Mouse (Mus musculus): Measurements from ENCODE around the gene Ugt1a7c.
"Not testable (repeated sequence)": the region's sequence is repeated elsewhere in the genome, so short reads cannot be mapped to it uniquely, and the experiment has no call there.

Ugt1a7c gene

DNA sequence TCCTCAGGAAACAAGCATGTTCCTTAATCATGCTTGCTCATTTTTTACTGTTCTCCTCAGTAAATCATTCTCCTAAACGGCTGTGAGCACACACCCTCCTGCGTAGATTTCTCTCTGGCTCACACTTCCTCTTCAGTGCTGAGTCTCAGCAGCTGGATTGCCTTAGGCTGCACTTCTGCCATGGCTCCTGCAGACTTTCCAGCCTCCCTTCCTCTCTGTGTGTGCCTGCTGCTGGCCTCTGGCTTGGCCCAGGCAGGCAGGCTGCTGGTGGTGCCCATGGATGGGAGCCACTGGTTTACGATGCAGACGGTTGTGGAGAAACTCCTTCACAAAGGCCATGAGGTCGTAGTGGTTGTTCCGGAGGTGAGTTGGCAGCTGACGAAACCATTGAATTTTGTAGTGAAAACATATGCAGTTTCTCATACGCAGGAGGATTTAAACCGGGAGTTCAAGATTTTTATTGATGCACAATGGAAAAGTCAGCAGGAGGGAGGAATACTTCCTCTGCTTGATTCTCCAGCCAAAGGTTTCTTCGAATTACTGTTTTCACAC, at the start of gene Ugt1a7c:
Ugt1a7c (plus strand) TSS at position 122 of the 552 bp plus-strand sequence.
- peak; percentile 96 for DNase-seq

GRCm38 (mm10) chr1:88047408-88047807, 47.5 kb upstream of the Ugt1a7c start:
- not testable (repeated sequence) for DNase-seq

DNA sequence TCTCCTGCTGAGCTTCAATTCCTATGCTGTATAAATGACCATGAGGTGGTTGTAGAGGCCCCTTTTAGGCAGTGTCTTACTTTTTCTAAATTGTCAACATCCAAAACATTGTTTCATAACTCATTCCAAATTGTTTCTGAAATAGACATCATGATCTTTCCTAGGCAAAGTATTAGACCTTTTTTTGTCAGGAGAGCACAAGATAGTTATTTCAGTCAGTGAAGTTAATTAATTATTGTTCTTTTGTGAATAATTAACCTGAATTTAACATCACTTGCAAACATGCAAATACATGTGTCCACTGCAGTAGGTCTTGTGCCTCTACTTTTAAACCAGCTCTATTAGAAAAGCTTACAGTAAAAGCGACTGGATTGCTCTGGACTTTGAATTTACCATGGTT, 39.8 kb upstream of the Ugt1a7c start, which contains the start of gene Ugt1a10:
Ugt1a10 (plus strand) TSS at position 301 of the 400 bp plus-strand sequence.
- no peak for DNase-seq

DNA sequence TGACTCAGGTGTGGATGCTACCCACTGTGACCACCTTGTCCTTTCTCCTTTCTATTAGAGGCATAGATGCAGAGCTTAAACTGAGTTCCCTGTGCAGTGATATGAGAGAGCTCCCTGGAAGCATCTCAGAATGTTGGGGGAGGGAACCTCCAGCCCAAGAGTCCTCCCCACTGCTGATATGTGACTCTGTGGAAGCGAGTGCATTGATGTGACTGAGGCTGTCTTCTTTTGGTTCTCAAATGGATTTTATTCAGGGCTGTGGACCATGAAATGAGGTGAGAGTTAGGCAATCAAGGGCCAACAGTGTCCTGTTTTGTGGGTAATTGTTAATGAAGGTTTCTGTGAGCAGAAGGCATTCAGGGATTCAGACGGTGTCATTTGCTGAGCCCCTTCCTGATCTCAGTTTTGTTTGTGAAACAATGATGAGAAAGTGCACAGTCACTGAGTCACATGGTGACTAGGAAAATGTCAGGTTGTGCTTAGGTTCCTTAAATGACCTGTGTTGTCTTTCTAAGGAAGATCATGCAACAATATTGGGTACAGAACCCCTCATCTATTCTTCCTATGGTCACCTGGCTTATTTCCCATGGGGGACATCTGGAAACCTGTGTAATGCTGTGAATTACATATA, 28.3 kb upstream of the Ugt1a7c start:
- peak; percentile 24 for DNase-seq

DNA sequence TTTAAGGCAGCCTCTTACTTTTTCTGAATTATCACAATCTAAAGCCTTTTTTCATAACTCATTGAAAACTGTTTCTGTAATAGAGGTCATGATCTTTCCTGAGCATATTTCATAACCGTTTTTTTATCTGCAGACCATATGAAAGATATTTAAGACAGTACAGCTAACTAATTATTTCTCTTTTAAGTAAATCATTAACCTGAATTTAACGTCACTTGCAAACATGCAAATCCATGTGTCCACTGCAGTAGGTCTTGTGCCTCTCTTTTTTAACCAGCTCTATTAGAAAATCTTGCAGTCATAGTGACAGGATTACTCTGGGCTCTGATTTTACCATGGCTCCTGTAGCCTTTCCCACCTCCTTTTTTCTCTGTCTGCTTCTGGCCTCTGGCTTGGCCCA, 24.4 kb upstream of the Ugt1a7c start, which contains the start of gene Ugt1a9:
Ugt1a9 (plus strand) TSS at position 306 of the 400 bp plus-strand sequence.
- DNase-seq = peak; percentile 46

GRCm38 (mm10) chr1:88070902-88071301, 24.0 kb upstream of the Ugt1a7c start:
- DNase-seq = no peak

DNA sequence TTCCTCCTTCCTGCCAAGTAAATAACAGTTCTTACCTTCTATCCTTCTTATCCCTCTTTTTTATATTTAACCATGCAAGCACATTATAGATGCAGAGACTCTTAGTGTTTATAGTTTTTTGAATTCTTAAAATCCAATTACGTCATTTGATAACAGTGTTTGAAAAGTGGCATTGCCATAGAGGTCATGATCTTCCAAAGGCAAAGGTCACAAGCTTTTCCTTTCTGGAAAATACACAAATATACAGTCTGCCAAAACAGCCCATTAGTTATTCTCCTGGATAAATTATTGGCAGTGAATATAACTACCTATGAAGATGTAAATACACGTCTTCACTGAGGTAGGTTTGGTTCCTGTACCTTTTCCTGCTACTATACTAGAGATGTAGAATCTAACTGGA, 20.4 kb upstream of the Ugt1a7c start:
- peak; percentile 18 for DNase-seq

GRCm38 (mm10) chr1:88077128-88077527, 17.7 kb upstream of the Ugt1a7c start:
- peak; percentile 69 for DNase-seq

DNA sequence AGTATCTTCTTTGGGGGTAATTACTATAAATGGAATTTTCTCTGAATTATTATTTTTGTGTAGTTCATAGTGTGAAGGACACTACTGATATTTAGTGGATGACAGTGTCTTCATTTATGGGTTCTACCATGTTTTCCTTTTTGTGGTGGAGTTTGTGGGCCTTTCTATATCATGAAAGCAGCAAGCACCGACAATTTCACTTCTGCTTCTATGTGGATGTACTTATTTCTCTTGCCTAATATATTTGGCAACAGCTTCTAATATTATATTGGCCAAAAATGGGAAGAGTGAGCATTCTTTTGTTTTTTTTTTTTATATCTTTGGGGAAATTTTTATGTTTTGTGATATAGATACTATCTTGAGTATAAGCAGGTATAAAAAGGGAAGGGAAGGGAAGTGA, 13.2 kb upstream of the Ugt1a7c start:
- DNase-seq = no peak

GRCm38 (mm10) chr1:88086125-88086524, 8.7 kb upstream of the Ugt1a7c start:
- no peak for DNase-seq

- no peak for DNase-seq
These were observed 7.3 kb upstream of the Ugt1a7c start, which contains the start of gene Ugt1a8 for GRCm38 (mm10) chr1:88087513-88087912. Gene Ugt1a8, plus strand, starts transcription at chr1:88087813.

DNA sequence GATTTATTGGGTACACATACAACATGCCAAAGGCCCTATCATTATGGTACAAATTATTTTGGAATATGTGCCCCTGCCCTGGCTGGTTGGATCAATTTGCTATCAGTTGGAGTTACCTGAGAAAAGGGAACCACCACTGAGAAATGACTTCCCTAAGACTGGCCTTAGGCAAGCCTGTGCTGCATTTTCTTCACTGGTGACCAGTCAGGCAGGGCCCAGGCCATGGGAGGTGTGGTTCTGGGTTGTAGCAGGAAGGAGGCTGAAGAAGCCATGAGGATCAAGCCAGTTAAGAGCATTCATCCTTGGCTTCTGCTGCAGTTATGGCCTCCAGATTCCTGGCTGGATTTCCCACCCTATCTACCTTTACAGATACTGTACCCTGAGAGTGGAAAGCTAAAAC, 2.5 kb upstream of the Ugt1a7c start:
- DNase-seq = peak; percentile 78

- DNase-seq = peak; percentile 89
These were observed 589 bp upstream of the Ugt1a7c start for GRCm38 (mm10) chr1:88094270-88094676.

- peak; percentile 83 for DNase-seq
These were observed 3.7 kb downstream of the Ugt1a7c start for GRCm38 (mm10) chr1:88098546-88098945.

GRCm38 (mm10) chr1:88099691-88100090, 4.8 kb downstream of the Ugt1a7c start:
- DNase-seq = peak; percentile 64

DNA sequence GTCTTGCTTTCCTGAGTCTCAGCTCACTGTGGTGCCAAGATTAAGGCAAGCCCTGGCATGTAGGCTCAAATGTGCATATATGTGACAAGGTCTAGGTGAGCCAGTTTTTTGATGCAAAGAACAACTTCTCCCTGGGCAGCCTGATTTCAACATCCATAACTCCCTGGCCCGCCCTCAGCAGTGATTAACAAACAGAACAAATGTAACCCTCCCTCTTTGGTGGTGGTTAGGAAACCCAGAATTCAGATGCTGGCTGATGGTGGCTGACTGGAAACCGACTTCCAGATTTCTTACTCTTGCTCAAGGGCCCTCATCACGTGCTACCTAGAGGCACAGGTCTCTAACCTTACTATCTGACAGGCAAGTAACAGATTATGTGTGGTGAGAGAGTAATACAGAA, 8.2 kb downstream of the Ugt1a7c start, which contains the start of gene Ugt1a6b:
Ugt1a6b (plus strand) TSS at position 234 of the 400 bp plus-strand sequence.
- not testable (repeated sequence) for DNase-seq

DNA sequence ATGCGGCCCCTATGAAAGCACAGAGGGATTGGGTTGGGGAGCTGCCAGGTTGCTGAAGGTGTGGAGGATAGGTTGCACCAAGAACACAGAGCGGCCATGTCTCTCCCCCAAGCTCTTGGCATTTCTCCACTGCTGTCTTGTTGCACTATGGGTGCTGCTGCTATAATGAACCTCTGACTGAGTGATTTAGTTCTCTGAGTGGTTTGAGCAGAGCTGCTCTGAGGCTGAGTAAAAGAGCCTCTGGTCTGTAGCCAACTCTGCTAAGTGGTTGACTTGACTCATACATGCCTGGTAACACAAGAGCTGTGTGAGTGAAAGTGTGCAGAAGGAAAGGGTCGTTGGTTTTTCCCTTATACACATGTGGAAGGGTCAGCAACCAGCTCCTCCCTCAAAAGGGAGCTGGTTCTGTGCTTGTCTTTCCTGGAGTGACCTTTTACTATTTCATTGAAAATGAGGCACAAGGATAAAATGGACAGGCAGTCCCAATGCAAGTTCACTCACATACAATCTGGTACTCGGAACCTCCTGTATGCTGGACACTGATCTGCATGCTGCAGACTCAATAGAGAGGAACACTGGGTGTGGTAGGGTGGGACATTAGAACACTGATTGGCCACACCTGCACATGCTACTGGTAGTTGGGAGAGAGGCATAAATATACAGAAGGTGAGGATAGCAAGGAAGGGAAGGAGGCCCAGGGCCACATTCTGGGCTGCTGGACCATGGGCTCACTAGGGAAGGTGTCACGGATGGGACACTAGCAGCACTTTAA, 9.0 kb downstream of the Ugt1a7c start:
- peak; percentile 84 for DNase-seq

DNA sequence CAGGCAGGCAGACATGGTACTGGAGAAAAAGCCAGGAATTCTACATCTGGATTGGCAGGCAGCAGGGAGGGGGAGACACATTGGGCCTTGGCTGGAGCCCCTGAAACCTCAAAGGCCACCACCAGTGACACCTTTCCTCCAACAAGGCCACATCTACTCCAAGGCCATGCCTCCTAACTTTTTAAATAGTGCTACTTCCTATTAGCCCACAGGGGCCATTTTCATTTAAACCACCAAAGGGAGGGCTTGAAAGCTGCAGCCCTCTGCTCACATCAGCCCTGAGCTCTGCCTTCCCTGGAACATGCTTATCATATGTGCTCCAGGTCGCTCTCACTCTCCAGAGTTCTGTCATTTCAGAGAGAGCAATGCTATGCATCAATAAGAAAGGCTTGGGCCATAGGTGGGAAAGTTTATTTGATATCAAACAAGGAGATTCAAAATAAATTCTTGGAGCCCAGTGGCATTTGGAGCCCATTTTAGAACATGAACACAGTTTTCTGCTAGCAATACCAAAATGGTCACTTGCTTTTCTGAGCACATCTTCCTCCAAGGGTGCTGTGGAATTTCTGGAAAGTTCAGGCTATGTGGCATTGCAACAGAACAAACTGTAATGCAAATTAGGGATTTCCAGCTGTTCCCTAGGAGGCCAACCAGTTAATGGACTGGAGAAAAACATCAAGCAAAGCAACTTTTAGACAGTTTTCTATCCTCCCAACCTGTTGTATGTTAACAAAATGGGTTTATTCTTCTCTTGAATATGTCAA, 10.0 kb downstream of the Ugt1a7c start:
- peak; percentile 73 for DNase-seq

DNA sequence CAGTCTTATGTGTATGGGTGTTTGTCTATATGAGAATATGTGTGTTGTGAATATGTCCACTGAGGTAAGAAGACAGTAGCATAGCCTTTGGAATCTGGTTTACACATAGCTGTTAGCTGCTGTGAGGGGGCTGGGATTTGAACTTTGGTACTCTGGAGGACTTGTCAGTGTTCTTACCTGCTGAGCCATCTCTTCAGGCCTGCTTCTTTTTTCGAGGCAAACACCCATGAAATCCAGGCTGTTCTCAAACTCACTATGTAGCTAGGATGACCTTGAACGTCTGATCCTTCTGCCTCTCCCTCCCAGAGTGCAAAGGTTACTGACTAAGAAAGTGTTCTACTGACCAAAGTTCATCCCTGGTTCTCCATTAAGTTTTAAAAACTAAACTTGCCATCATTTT, 10.8 kb downstream of the Ugt1a7c start:
- peak; percentile 64 for DNase-seq

DNA sequence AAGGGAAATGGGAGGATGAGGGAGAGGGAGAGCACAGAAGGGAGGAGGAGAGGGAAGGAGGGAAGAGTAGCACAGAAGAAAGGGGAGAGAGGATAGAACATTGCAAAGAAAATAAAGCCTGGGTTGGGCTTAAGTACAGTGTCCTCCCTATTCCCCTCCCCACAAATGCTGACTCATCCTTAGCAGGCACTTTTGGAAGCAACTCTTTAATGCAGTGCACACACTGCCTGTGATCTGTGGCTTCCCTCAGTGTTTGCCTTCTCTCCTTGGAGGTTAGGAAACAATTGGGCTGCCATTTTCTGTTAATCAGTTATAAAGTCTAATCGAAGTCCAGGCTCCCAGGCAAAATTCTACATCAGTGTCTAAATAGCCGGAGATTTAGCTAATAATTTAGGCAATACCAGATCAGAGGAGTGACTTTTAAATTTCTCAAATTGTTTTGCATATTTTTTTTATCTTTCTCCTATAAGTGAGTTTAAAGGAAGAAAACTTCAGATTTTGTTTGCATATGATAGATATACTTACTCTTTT, 14.2 kb downstream of the Ugt1a7c start:
- peak; percentile 41 for DNase-seq

DNA sequence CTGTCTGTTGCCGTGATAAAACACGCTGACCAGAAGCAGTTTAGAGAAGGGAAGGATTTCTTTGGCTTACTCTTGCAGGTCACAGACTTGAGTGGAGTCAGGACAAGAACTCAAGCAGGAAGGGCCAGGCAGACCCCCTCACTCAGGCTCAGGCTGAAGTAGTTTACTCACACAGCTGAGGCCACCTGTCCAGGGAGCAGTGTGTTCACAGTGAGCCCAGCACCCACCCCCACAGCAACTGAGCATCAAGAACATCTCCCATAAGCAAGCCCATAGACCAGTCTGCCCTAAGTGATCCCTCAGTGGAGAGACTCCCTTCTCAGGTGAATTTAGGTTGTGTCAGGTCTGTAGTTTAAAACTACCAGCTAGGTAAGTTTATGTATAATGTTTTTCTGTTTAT, 14.7 kb downstream of the Ugt1a7c start:
- peak; percentile 43 for DNase-seq

DNA sequence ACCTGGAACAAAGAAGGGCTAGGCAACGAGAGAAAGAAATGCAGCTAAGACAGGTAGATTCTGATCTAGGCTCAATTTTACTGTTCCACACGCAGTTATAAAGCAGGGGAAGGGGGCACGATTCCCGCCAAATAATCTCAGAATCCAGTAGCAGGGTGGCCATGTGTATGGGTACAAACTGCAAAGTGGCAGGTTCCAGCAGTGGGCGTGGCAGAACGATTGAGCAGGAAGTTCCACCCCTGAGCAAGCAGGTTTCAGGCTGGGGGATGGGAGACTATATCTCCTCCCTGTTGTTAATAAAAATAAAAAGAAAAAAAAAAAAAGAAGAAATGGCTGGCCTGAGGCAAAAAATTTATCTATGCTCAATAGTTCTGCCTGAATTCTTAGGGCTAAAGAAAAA, 17.9 kb downstream of the Ugt1a7c start:
- not testable (repeated sequence) for DNase-seq

DNA sequence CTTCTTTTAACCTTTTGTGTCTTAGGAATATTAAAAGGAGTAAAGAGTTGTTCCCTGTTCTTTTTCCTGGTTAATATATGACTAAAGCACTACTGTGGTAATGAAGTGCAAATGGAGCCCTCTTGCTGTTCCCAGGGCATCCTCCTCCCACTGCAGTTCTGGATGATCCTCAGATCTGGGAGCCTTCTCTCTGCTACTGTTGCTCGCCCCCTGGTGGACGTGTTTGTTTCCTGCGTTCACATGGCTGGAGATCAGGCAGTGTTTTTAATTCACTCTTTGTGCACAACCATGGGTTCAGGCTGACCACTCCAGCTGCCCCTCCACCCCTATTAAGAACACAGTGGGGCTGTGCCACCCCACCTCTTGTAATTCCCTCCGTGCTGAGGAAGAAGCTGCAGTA, 25.7 kb downstream of the Ugt1a7c start:
- not testable (repeated sequence) for DNase-seq

Data from heart, adult 11 months (tissue).